Mouse (Mus musculus) kidney, postnatal 25 days (tissue): ENCODE measurements around the gene Eml6.

ENCODE experiments used
- DNase-seq, 2 experiments: peaks; one replicate each; pipeline ENCODE4 v3.0.0; 2021; ENCODE audit warnings: mixed read lengths in 2 of 2

The Eml6 gene

GRCm38 (mm10) chr11:29748750-29749467 is 276.9 kb downstream of the Eml6 start:
- DNase-seq: no peak

GRCm38 (mm10) chr11:29747881-29748280 is 278.0 kb downstream of the Eml6 start:
- DNase-seq: no peak

GRCm38 (mm10) chr11:29747365-29747764 is 278.5 kb downstream of the Eml6 start:
- DNase-seq: no peak

GRCm38 (mm10) chr11:29746203-29746602 is 279.6 kb downstream of the Eml6 start:
- no peak for DNase-seq

- DNase-seq: no peak
Observed at GRCm38 (mm10) chr11:29745513-29745912, 280.3 kb downstream of the Eml6 start.

GRCm38 (mm10) chr11:29744760-29745430 is 280.9 kb downstream of the Eml6 start:
- no peak for DNase-seq

GRCm38 (mm10) chr11:29739752-29740151 is 286.1 kb downstream of the Eml6 start:
- no peak for DNase-seq

- no peak for DNase-seq
Observed at GRCm38 (mm10) chr11:29727901-29728300, 297.9 kb downstream of the Eml6 start.

- no peak for DNase-seq
Observed at GRCm38 (mm10) chr11:29725610-29726009, 300.2 kb downstream of the Eml6 start.

GRCm38 (mm10) chr11:29725167-29725566 is 300.7 kb downstream of the Eml6 start:
- DNase-seq: no peak

- no peak for DNase-seq
Observed at GRCm38 (mm10) chr11:29724213-29724612, 301.6 kb downstream of the Eml6 start.

GRCm38 (mm10) chr11:29719597-29719996 is 306.2 kb downstream of the Eml6 start:
- DNase-seq: no peak

GRCm38 (mm10) chr11:29718541-29718940 is 307.3 kb downstream of the Eml6 start:
- DNase-seq: peak; percentile 38 to 59

- DNase-seq: no peak
Observed at GRCm38 (mm10) chr11:29715499-29715898, 310.3 kb downstream of the Eml6 start.

- DNase-seq: peak in 1 of 2 experiments; percentile 36
Observed at GRCm38 (mm10) chr11:29714789-29715188, 311.0 kb downstream of the Eml6 start.

- DNase-seq: no peak
Observed at GRCm38 (mm10) chr11:29714114-29714513, 311.7 kb downstream of the Eml6 start.

- no peak for DNase-seq
Observed at GRCm38 (mm10) chr11:29709512-29709911, 316.3 kb downstream of the Eml6 start.

- no peak for DNase-seq
Observed at GRCm38 (mm10) chr11:29706845-29707244, 319.0 kb downstream of the Eml6 start.

GRCm38 (mm10) chr11:29705263-29705662 is 320.6 kb downstream of the Eml6 start:
- DNase-seq: no peak

GRCm38 (mm10) chr11:29702721-29703120 is 323.1 kb downstream of the Eml6 start:
- DNase-seq: peak; percentile 22 to 39

- no peak for DNase-seq
Observed at GRCm38 (mm10) chr11:29694754-29695153, 331.1 kb downstream of the Eml6 start.

- DNase-seq: peak; percentile 86 to 88
Observed at GRCm38 (mm10) chr11:29693576-29694410, 332.0 kb downstream of the Eml6 start.
